Mouse (Mus musculus): Measurements from ENCODE around the gene Bik.

- no peak for TF ChIP-seq CTCF (conservative IDR thresholded peaks at IDR 0.05; ENCODE audit: low read length)
- TF ChIP-seq NANOG (IDR thresholded peaks at IDR 0.05; ENCODE audit: borderline replicate concordance, low read length) = no peak
- no peak for TF ChIP-seq POU5F1 (IDR thresholded peaks at IDR 0.05; ENCODE audit: borderline replicate concordance, low read length)
Measured at GRCm38 (mm10) chr15:83491891-83492290, 34.8 kb upstream of the Bik start.

Data from E14TG2a.4 (cell line).